Mouse (Mus musculus) natural killer cell, adult 2 months (primary cell): Measurements from ENCODE around the gene Kdm5a.
A peak's percentile ranks its signal among the peaks of the same experiment; 100 is the strongest.

Experiments used
- DNase-seq, 2 experiments: peaks; one replicate each; pipeline ENCODE4 v3.0.0; 2022; ENCODE audit warnings: low spot score in 2 of 2

Gene Kdm5a

GRCm38 (mm10) chr6:120363688-120364522 is at the start of gene Kdm5a, which contains the start of gene Ccdc77:
TSS of gene Kdm5a (plus strand) at chr6:120364124.
TSS of gene Ccdc77 (minus strand) at chr6:120364374.
- DNase-seq = peak; percentile 93 to 95

GRCm38 (mm10) chr6:120318303-120318940 is 45.5 kb upstream of the Kdm5a start:
- DNase-seq = no peak

GRCm38 (mm10) chr6:120319129-120319528 is 44.8 kb upstream of the Kdm5a start:
- DNase-seq = no peak

- DNase-seq = no peak
These were observed 43.6 kb upstream of the Kdm5a start for GRCm38 (mm10) chr6:120320369-120320768.

DNA sequence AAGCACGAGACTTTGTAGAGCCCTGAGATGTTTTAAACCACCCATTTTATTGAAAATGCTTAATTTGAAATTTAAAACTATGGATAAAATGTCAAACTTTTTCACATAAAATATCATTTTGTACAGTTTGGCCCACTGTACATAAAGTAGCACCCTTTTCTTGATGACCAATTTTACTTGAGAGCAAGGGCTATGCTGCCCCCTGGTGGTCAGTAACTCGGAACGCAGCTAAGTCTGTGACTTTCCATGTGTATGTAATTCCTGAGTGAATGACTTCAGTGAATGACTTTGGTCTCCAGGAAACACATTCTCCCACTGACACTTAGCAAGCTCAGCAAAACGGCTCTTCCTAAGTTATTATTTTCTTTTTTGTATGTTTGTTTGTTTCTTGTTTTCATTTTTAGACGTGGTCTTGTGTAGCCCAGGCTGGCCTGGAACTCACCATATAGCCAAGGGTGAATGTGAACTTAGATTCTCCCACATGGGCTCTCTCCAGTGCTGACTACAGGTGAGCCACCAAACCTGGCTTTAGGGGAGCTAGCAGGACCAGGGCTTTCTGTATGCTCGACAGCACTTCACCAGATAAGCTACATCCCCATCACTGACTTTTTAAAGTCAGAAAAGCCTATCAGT is 39.5 kb upstream of the Kdm5a start:
- DNase-seq = peak; percentile 38 to 59

- no peak for DNase-seq
These were observed 31.6 kb upstream of the Kdm5a start for GRCm38 (mm10) chr6:120332351-120332750.

- DNase-seq = no peak
These were observed 19.9 kb upstream of the Kdm5a start for GRCm38 (mm10) chr6:120343992-120344391.

- no peak for DNase-seq
These were observed 14.9 kb upstream of the Kdm5a start for GRCm38 (mm10) chr6:120349018-120349417.

GRCm38 (mm10) chr6:120356478-120356877 is 7.4 kb upstream of the Kdm5a start:
- no peak for DNase-seq

GRCm38 (mm10) chr6:120356951-120357945 is 6.7 kb upstream of the Kdm5a start:
- peak; percentile 79 to 80 for DNase-seq

GRCm38 (mm10) chr6:120362124-120362523 is 1.8 kb upstream of the Kdm5a start:
- DNase-seq = no peak

GRCm38 (mm10) chr6:120362774-120363687 is 893 bp upstream of the Kdm5a start:
- DNase-seq = no peak

DNA sequence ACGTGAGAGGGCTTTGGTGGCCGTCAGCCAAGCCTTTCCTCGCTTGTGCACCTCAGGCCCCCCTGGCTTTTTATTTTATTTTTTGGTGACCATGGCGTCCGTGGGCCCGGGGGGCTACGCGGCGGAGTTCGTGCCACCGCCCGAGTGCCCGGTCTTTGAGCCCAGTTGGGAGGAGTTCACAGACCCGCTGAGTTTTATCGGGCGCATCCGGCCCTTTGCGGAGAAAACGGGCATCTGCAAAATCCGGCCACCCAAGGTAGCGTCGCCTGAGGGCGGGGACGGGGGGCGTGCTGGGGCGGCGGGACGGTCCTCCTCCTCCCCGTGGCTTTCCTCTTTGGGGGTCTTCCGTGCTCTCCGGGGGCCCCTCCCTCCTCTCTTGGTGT is 590 bp downstream of the Kdm5a start:
- no peak for DNase-seq

- peak; percentile 5 to 7 for DNase-seq
These were observed 1.1 kb downstream of the Kdm5a start for GRCm38 (mm10) chr6:120365051-120365450.

DNA sequence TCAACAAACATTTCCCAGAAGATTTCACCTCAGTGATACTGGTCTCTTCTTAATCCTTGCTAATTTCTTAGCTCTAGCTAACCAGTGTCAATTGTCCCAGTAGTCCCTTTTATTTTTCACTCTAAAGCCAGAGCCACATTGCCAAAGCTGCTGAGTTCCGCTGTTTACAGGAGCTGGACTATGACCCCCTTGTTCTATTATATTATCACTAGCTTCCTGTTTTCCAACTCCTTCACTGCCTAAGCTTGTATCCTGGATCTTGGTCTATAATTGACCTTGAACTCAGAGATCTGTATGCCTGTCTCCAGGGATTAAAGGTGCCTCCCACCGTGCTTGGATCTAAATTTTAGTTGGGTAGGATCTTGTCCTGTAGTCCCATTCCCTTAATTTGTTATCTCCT is 12.8 kb downstream of the Kdm5a start:
- DNase-seq = no peak

- DNase-seq = no peak
These were observed 26.1 kb downstream of the Kdm5a start for GRCm38 (mm10) chr6:120390054-120390453.

GRCm38 (mm10) chr6:120392811-120393210 is 28.9 kb downstream of the Kdm5a start:
- DNase-seq = no peak

DNA sequence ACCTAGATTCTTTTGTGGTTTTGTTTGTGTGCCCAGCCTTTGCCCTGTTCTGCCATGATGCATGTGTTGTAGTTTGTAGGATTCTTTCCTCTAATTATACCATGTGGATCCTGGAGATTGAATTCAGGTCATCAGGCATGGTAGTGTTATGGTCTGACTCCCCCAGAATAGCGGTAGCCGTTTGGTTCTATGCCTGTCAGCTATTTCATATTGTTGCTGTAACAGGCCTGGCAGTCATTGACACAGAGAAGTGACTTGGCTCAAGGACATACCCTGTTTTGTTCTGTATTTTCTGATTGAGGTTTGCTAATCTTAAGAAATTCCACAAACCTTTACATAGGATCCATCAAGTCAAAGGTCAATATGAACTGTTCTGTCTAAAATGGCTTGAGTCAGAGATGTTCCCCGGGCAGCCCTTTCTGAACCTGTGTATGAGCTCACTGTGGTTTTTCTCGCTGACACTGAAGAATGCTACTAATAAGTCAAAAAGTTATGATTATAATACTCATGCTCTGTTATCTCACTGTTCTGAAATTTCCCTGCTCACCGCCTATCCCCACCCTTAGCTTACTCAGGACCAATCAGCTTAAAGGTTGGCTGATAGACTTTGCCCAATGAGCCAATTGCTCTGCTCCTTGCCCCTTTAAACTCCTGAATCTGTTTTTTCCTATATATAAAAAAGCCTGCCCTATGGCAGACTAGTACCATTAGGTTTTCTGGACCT is 31.9 kb downstream of the Kdm5a start:
- no peak for DNase-seq

DNA sequence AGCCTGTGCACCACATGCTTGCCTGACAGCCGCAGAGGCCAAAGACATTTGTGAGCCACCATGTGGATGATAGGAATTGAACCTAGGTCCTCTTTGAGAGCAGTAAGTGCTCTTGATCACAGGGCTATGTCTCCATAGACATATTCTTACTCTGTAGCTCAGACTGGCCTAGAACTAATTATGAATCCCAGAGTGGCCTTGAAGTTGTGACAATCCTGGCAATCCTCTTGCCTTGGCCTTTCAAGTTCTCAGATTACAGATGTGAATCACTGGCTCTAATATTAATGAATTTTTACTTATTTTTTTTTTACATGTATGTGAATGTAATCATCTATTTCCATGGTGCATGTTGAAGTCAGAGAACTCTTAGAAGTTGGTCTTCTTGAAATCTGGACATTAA is 40.0 kb downstream of the Kdm5a start:
- no peak for DNase-seq

GRCm38 (mm10) chr6:120438161-120438560 is 74.2 kb downstream of the Kdm5a start:
- no peak for DNase-seq
